Mouse (Mus musculus): ENCODE results near the gene B4galt2.
A peak's percentile ranks its signal among the peaks of the same experiment; 100 is the strongest.

- TF ChIP-seq POLR2A (IDR thresholded peaks at IDR 0.05; ENCODE audit: borderline replicate concordance, control insufficient read depth, low read depth, low read length) (no peak), CTCF (IDR thresholded peaks at IDR 0.05; ENCODE audit: control insufficient read depth, insufficient read depth, low read length) (peak; percentile 66)
These were observed 15.5 kb downstream of the B4galt2 start for GRCm38 (mm10) chr4:117867823-117868222.

Data from bone marrow, adult 2 months (tissue).